Mouse (Mus musculus): ENCODE results near the gene Desi1. TPM values are rescaled to one million over a fixed set of nuclear protein-coding genes. Genes with fewer than 3 reads are reported as not detected.
"Not testable (repeated sequence)": the region's sequence is repeated elsewhere in the genome, so short reads cannot be mapped to it uniquely, and the experiment has no call there.

Gene Desi1
- polyA plus RNA-seq, 1 experiment = 47.6 TPM

DNA sequence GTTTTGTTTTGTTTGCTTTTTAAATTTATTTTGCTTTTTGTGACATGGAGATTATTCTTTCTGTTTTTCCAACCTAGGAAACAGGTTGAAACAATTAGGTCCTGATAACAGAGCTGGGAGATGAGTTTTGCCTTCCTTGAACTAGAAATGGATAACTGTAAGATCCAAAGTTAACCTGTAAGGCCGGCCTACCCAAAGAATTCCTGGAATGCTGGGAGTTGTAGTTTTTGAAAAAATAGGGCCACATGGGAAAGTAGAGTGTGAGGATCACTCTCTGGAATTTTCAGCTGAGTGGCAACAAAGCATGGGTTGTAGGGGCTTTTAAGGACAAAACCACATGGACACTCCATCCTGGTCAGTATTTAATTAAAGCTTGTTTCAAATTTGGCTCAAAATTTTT lies 51.5 kb downstream of the Desi1 start:
- Histone ChIP-seq H3K4me3 (no peak overlapping the region), H3ac (ENCODE audit: control insufficient read depth, insufficient read length) (no peak overlapping the region), H3K36me3 (ENCODE audit: control insufficient read depth, insufficient read depth) (no peaks in the 10 kb centered on the region), H3K79me2 (ENCODE audit: control insufficient read depth, insufficient read depth) (no peaks in the 10 kb centered on the region), H3K4me2 (ENCODE audit: low read depth) (no peak overlapping the region), H3K27me3 (ENCODE audit: control insufficient read depth, insufficient read depth, insufficient read length) (no peaks in the 10 kb centered on the region)
- TF ChIP-seq TCF3 (IDR thresholded peaks at IDR 0.05; ENCODE audit: insufficient read length, low read depth) = no peak
- TF ChIP-seq REST (IDR thresholded peaks at IDR 0.05; ENCODE audit: insufficient read depth, insufficient read length) = no peak
- no peak for TF ChIP-seq MYOD1 (IDR thresholded peaks at IDR 0.05; ENCODE audit: control insufficient read depth in 1 of 3, insufficient read length in 2 of 3, low read depth in 2 of 3)
- no peak for TF ChIP-seq MYOG (IDR thresholded peaks at IDR 0.05; ENCODE audit: control insufficient read depth in 1 of 3, insufficient read depth in 1 of 3, insufficient read length in 2 of 3, low read depth in 2 of 3)
- no peak for TF ChIP-seq USF1 (IDR thresholded peaks at IDR 0.05; ENCODE audit: low read depth)
- no peak for TF ChIP-seq E2F4 (IDR thresholded peaks at IDR 0.05; ENCODE audit: insufficient read depth)
- no peak for TF ChIP-seq SRF (IDR thresholded peaks at IDR 0.05; ENCODE audit: control insufficient read depth, insufficient read length, low read depth)
- no peak for TF ChIP-seq TCF12 (IDR thresholded peaks at IDR 0.05; ENCODE audit: insufficient read depth, poor library complexity, severe bottlenecking)

GRCm38 (mm10) chr15:81980321-81980720 lies 53.3 kb downstream of the Desi1 start, which contains the start of gene 1700029P11Rik:
TSS of gene 1700029P11Rik (plus strand) at chr15:81980540.
- Histone ChIP-seq H3K4me2 (ENCODE audit: low read depth) (no peak within 1 kb of the TSS), H3K4me3 (no peak within 1 kb of the TSS), H3K36me3 (ENCODE audit: control insufficient read depth, insufficient read depth) (no peaks in the 10 kb centered on the region), H3K79me2 (ENCODE audit: control insufficient read depth, insufficient read depth) (no peaks in the 10 kb centered on the region), H3K27me3 (ENCODE audit: control insufficient read depth, insufficient read depth, insufficient read length) (no peaks in the 10 kb centered on the region), H3ac (ENCODE audit: control insufficient read depth, insufficient read length) (no peak within 1 kb of the TSS)
- TF ChIP-seq CEBPB (IDR thresholded peaks at IDR 0.05; ENCODE audit: insufficient read depth, poor library complexity, severe bottlenecking) (no peak), TCF12 (IDR thresholded peaks at IDR 0.05; ENCODE audit: insufficient read depth, poor library complexity, severe bottlenecking) (no peak), MYOD1 (IDR thresholded peaks at IDR 0.05; ENCODE audit: control insufficient read depth in 1 of 3, insufficient read length in 2 of 3, low read depth in 2 of 3) (no peak), POLR2AphosphoS2 (IDR thresholded peaks at IDR 0.05; ENCODE audit: insufficient read length, low read depth) (no peak), E2F4 (IDR thresholded peaks at IDR 0.05; ENCODE audit: insufficient read depth) (no peak), SRF (IDR thresholded peaks at IDR 0.05; ENCODE audit: control insufficient read depth, insufficient read length, low read depth) (no peak), POLR2A (IDR thresholded peaks at IDR 0.05; ENCODE audit: insufficient read length, low read depth) (no peak), USF1 (IDR thresholded peaks at IDR 0.05; ENCODE audit: low read depth) (no peak), MYOG (IDR thresholded peaks at IDR 0.05; ENCODE audit: control insufficient read depth in 1 of 3, insufficient read depth in 1 of 3, insufficient read length in 2 of 3, low read depth in 2 of 3) (no peak), TCF3 (IDR thresholded peaks at IDR 0.05; ENCODE audit: insufficient read length, low read depth) (no peak)

DNA sequence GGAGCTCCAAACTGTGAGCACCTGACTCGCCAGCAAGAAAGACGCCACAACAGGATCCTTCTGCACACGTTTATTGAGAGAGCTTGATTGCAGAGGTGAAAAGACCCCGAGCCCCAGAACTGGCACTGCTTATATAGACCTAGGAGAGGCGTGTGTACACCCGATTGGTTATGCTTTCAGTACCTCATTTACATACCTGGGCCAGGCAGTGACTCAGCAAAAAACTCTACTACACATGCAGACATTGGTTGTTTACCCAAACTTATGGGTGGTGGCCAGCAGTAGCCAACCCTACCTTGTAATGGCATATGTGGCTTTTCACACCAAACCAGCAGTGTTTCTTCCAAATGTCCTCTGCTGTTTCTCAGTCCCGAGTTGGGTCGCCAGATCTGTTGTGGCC lies 58.5 kb downstream of the Desi1 start:
- not testable (repeated sequence) for H3K27me3 ChIP-seq (ENCODE audit: control insufficient read depth, insufficient read depth, insufficient read length); H3K79me2 ChIP-seq (ENCODE audit: control insufficient read depth, insufficient read depth); H3K4me2 ChIP-seq (ENCODE audit: low read depth); H3ac ChIP-seq (ENCODE audit: control insufficient read depth, insufficient read length); H3K36me3 ChIP-seq (ENCODE audit: control insufficient read depth, insufficient read depth); H3K4me3 ChIP-seq

GRCm38 (mm10) chr15:81970498-81970897 lies 63.2 kb downstream of the Desi1 start:
- H3K4me2 ChIP-seq (ENCODE audit: low read depth); H3K27me3 ChIP-seq (ENCODE audit: control insufficient read depth, insufficient read depth, insufficient read length); H3K36me3 ChIP-seq (ENCODE audit: control insufficient read depth, insufficient read depth); H3K4me3 ChIP-seq; H3ac ChIP-seq (ENCODE audit: control insufficient read depth, insufficient read length); H3K79me2 ChIP-seq (ENCODE audit: control insufficient read depth, insufficient read depth): not testable (repeated sequence)

DNA sequence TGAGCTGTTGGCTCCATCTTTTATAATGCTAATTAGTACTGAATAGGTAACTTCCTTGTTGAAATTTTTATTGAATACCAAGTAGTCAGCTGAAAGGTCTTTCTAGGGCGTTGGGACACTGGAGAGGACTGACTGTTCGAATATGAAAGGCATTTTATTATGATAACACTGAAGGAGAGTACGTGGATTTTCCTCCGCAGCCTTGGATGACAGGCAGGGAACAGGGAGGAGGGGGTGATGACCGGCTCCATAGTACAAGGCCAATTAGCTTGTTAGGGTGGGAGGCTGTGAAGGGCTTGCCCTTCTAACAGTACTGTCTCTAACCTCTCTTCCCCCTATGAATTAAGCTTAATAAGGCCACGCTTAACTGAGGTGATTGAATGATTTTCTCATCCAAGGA lies 64.0 kb downstream of the Desi1 start:
- not testable (repeated sequence) for H3K27me3 ChIP-seq (ENCODE audit: control insufficient read depth, insufficient read depth, insufficient read length); H3K4me3 ChIP-seq; H3ac ChIP-seq (ENCODE audit: control insufficient read depth, insufficient read length); H3K79me2 ChIP-seq (ENCODE audit: control insufficient read depth, insufficient read depth); H3K36me3 ChIP-seq (ENCODE audit: control insufficient read depth, insufficient read depth)
- peak overlapping the region; percentile 49 for H3K4me2 ChIP-seq (ENCODE audit: low read depth)

- Histone ChIP-seq H3K4me2 (ENCODE audit: low read depth) (peak overlapping the region; percentile 49), H3K36me3 (ENCODE audit: control insufficient read depth, insufficient read depth) (no peaks in the 10 kb centered on the region), H3ac (ENCODE audit: control insufficient read depth, insufficient read length) (no peak overlapping the region), H3K27me3 (ENCODE audit: control insufficient read depth, insufficient read depth, insufficient read length) (no peaks in the 10 kb centered on the region), H3K4me3 (no peak overlapping the region), H3K79me2 (ENCODE audit: control insufficient read depth, insufficient read depth) (no peaks in the 10 kb centered on the region)
- TF ChIP-seq TCF12 (IDR thresholded peaks at IDR 0.05; ENCODE audit: insufficient read depth, poor library complexity, severe bottlenecking) (no peak), MYOG (IDR thresholded peaks at IDR 0.05; ENCODE audit: control insufficient read depth in 1 of 3, insufficient read depth in 1 of 3, insufficient read length in 2 of 3, low read depth in 2 of 3) (peak in 1 of 3 experiments; percentile 61), MYOD1 (IDR thresholded peaks at IDR 0.05; ENCODE audit: control insufficient read depth in 1 of 3, insufficient read length in 2 of 3, low read depth in 2 of 3) (peak in 2 of 3 experiments; percentile 20 to 74)
Observed at GRCm38 (mm10) chr15:81969173-81969572, 64.5 kb downstream of the Desi1 start.

Measured in myocyte (in vitro differentiated cells).